Mouse (Mus musculus): ENCODE data around the gene Spocd1. TPM values are rescaled to one million over a fixed set of nuclear protein-coding genes. Genes with fewer than 3 reads are reported as not detected.

The Spocd1 gene
- total and polyA plus RNA-seq, 3 experiments = 0.04 to 0.07 TPM; not detected in 1

GRCm38 (mm10) chr4:129908836-129909235 is 20.2 kb upstream of the Spocd1 start:
- Histone ChIP-seq H3K27me3 (replicated peaks) (no peaks in the 10 kb centered on the region), H3K4me2 (ENCODE audit: insufficient read depth, low read depth, poor library complexity, severe bottlenecking) (peak overlapping the region; percentile 27; the same call in 1 of the 2 replicates), H3K36me3 (replicated peaks in 1 of 2; ENCODE audit: control insufficient read depth in 1 of 2, insufficient read depth in 1 of 2, low read length in 1 of 2) (peaks cover 2 to 4% of the 10 kb centered on the region in 2 experiments), H3K79me2 (replicated peaks; ENCODE audit: control insufficient read depth, extremely low read depth, insufficient read depth, poor library complexity, severe bottlenecking) (no peaks in the 10 kb centered on the region), H3K9ac (ENCODE audit: insufficient read depth, low read depth) (no peak overlapping the region), H3K4me3 (replicated peaks in 1 of 3; ENCODE audit: low read depth in 2 of 3, low read length in 2 of 3, poor library complexity in 1 of 3) (no peak overlapping the region), H3K4me1 (ENCODE audit: control insufficient read depth in 1 of 2, insufficient read depth in 2 of 2) (peaks cover 10 to 36% of the 10 kb centered on the region in 2 experiments), H3K9me3 (replicated peaks; ENCODE audit: low read length) (peaks cover 7% of the 10 kb centered on the region), H3K27ac (ENCODE audit: insufficient read depth, low read depth) (no peak overlapping the region)
- DNase-seq (ENCODE audit: extremely low read depth) = no peak
- dilution Hi-C loops (cut with MboI; ENCODE audit: extremely low pct_ligation_motif_present, extremely low pct_unique_long_range_greater_than_20kb, low sequenced_read_pairs) = no loop called here
- in situ Hi-C loops (cut with MboI; ENCODE audit: low pct_ligation_motif_present, low pct_unique_long_range_greater_than_20kb, low sequenced_read_pairs) = no loop called here
- TF ChIP-seq TCF12 (IDR thresholded peaks at IDR 0.05; ENCODE audit: low read depth, low read length) (0 out of 2 replicates have a peak, but pooled peaks have one; percentile 0), IRF4 (IDR thresholded peaks at IDR 0.05; ENCODE audit: low read depth, low read length) (no peak)

DNA sequence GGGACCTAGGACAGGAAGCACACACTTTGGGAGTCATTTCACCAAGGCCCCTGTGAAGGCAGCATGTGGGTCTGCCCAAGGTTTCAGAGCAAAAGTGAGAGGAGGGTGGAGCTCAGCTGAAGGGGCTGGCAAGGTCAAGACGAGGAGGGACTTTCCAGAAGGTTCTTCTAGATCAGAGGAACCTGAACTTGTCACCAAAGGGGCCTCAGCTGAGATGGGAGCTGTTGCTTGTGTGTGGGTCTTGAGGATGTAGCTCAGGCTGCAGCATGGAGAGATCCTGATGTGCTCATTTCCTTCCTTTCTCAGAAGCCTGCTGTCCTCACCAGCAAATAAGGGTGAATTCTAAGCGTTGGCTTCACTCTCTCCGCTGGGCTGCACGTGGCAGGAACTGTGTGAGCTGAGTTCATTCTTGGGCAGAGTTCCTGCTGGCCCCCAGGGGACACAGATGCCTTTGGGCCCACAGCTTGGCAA is 19.8 kb upstream of the Spocd1 start:
- H3K9ac ChIP-seq (ENCODE audit: insufficient read depth, low read depth) = no peak overlapping the region
- in situ Hi-C loops (cut with MboI; ENCODE audit: low pct_ligation_motif_present, low pct_unique_long_range_greater_than_20kb, low sequenced_read_pairs) = no loop called here
- no peaks in the 10 kb centered on the region for H3K79me2 ChIP-seq (replicated peaks; ENCODE audit: control insufficient read depth, extremely low read depth, insufficient read depth, poor library complexity, severe bottlenecking)
- H3K27me3 ChIP-seq (replicated peaks) = no peaks in the 10 kb centered on the region
- peaks cover 2 to 4% of the 10 kb centered on the region in 2 experiments for H3K36me3 ChIP-seq (replicated peaks in 1 of 2; ENCODE audit: control insufficient read depth in 1 of 2, insufficient read depth in 1 of 2, low read length in 1 of 2)
- dilution Hi-C loops (cut with MboI; ENCODE audit: extremely low pct_ligation_motif_present, extremely low pct_unique_long_range_greater_than_20kb, low sequenced_read_pairs) = no loop called here
- H3K9me3 ChIP-seq (replicated peaks; ENCODE audit: low read length) = peaks cover 7% of the 10 kb centered on the region
- H3K4me2 ChIP-seq (ENCODE audit: insufficient read depth, low read depth, poor library complexity, severe bottlenecking) = peak overlapping the region; percentile 27; the same call in 1 of the 2 replicates
- H3K4me3 ChIP-seq (replicated peaks in 1 of 3; ENCODE audit: low read depth in 2 of 3, low read length in 2 of 3, poor library complexity in 1 of 3) = no peak overlapping the region
- peak; percentile 16; the same call in 1 of the 2 replicates for TF ChIP-seq IRF4 (IDR thresholded peaks at IDR 0.05; ENCODE audit: low read depth, low read length)
- peak; percentile 70; the same call in 1 of the 2 replicates for TF ChIP-seq TBP (conservative IDR thresholded peaks at IDR 0.05; ENCODE audit: low read depth, low read length)
- TF ChIP-seq NELFE (IDR thresholded peaks at IDR 0.05; ENCODE audit: low read depth, low read length) = peak; percentile 63
- no peak for TF ChIP-seq USF2 (conservative IDR thresholded peaks at IDR 0.05; ENCODE audit: low read depth, low read length)
- TF ChIP-seq ELF1 (IDR thresholded peaks at IDR 0.05; ENCODE audit: low read depth, low read length) = 0 out of 2 replicates have a peak, but pooled peaks have one; percentile 4
- peak; percentile 84 for TF ChIP-seq MYC (IDR thresholded peaks at IDR 0.05; ENCODE audit: low read depth, low read length)
- TF ChIP-seq SIN3A (IDR thresholded peaks at IDR 0.05; ENCODE audit: low read length) = no peak
- TF ChIP-seq MAX (IDR thresholded peaks at IDR 0.05; ENCODE audit: low read length) = peak; percentile 87
- TF ChIP-seq MXI1 (IDR thresholded peaks at IDR 0.05; ENCODE audit: low read depth, low read length) = peak; percentile 82
- TF ChIP-seq BHLHE40 (IDR thresholded peaks at IDR 0.05; ENCODE audit: low read depth, low read length) = peak; percentile 87
- TF ChIP-seq MEF2A (IDR thresholded peaks at IDR 0.05; ENCODE audit: borderline replicate concordance, low read depth, low read length) = no peak
- TF ChIP-seq EP300 (IDR thresholded peaks at IDR 0.05; ENCODE audit: low read length) = peak; percentile 36; the same call in 1 of the 2 replicates
- 0 out of 2 replicates have a peak, but pooled peaks have one; percentile 6 for TF ChIP-seq TCF12 (IDR thresholded peaks at IDR 0.05; ENCODE audit: low read depth, low read length)
- TF ChIP-seq CTCF (conservative IDR thresholded peaks at IDR 0.05 in 1 of 2, IDR thresholded peaks at IDR 0.05 in 1 of 2; ENCODE audit: low read depth in 2 of 2, low read length in 2 of 2) = no peak
- no peak for TF ChIP-seq POLR2AphosphoS2 (IDR thresholded peaks at IDR 0.05; ENCODE audit: low read depth, low read length)
- no peak for TF ChIP-seq MAFK (IDR thresholded peaks at IDR 0.05; ENCODE audit: insufficient replicate concordance, low read length)
- no peak for TF ChIP-seq ZKSCAN1 (IDR thresholded peaks at IDR 0.05; ENCODE audit: borderline replicate concordance, low read depth, low read length)
- peak; percentile 42; the same call in 1 of the 2 replicates for TF ChIP-seq ETS1 (conservative IDR thresholded peaks at IDR 0.05; ENCODE audit: low read depth, low read length)
- TF ChIP-seq POLR2A (IDR thresholded peaks at IDR 0.05; ENCODE audit: low read depth, low read length) = peak; percentile 71
- peak; percentile 67 for DNase-seq (ENCODE audit: extremely low read depth)
- H3K4me1 ChIP-seq (ENCODE audit: control insufficient read depth in 1 of 2, insufficient read depth in 2 of 2) = peaks cover 10 to 40% of the 10 kb centered on the region in 2 experiments
- peak overlapping the region; percentile 23; the same call in 1 of the 2 replicates for H3K27ac ChIP-seq (ENCODE audit: insufficient read depth, low read depth)

Measured in CH12.LX (cell line).